Mouse (Mus musculus) embryonic fibroblast, embryonic 13.5 days (primary cell): ENCODE measurements around the gene Slc35b2. TPM values are rescaled to one million over a fixed set of nuclear protein-coding genes. Genes with fewer than 3 reads are reported as not detected.

Experiments used
- H3K27ac ChIP-seq: 2 replicates; pipeline ENCODE4 v1.5.1; 2012; ENCODE audit warnings: low read length, control low read depth, inconsistent platforms; ENCODE audit not compliant: insufficient read depth
- H3K4me1 ChIP-seq: 2 replicates; pipeline ENCODE4 v1.6.1; 2011; ENCODE audit warnings: low read length; ENCODE audit not compliant: control insufficient read depth, insufficient read depth
- H3K4me3 ChIP-seq: 2 replicates; pipeline ENCODE4 v1.5.1; 2011; ENCODE audit warnings: mild to moderate bottlenecking, control low read depth, low read length; ENCODE audit not compliant: insufficient read depth
- CTCF ChIP-seq: IDR thresholded peaks from 2 replicates; pipeline ENCODE4 v1.5.1; 2011; ENCODE audit warnings: mild to moderate bottlenecking, control low read depth, low read length, moderate library complexity, borderline replicate concordance; ENCODE audit not compliant: insufficient read depth
- POLR2A ChIP-seq: IDR thresholded peaks from 2 replicates; pipeline ENCODE4 v1.6.1; 2011; ENCODE audit warnings: low read depth, mild to moderate bottlenecking, control low read depth, low read length, moderate library complexity
- polyA plus RNA-seq: library from polyadenylated mRNA; stranded (reverse); fragments of >200 nt; gene quantifications from 2 replicates; pipeline ENCODE4 v1.2.4, GENCODE M21; 2011; ENCODE audit warnings: low read depth; ENCODE audit not compliant: missing spikeins, insufficient read length

Slc35b2 gene
- polyA plus RNA-seq, 1 experiment: 65.3 TPM

DNA sequence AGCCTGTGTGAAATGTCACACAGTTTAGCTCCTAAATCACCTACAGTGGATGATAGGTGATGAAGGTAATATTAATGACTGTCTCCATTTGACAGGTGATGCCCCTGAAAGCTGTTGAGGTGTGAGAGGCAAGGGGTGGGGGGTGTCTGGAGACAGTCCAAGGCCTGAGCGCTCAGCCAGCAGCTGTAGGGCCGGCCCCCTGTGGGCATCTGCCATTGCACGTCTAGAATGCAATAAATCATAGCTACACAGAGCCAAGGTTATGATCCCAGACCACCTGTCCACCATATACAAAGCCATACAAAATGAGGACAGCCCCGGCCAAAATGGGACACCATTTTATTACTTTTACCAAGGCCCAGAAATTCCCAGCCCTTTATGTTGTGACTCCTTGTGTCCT lies 38.7 kb upstream of the Slc35b2 start:
- no peak overlapping the region for H3K4me3 ChIP-seq
- H3K4me1 ChIP-seq: no peaks in the 10 kb centered on the region
- TF ChIP-seq CTCF (no peak), POLR2A (no peak)
- H3K27ac ChIP-seq: no peak overlapping the region

DNA sequence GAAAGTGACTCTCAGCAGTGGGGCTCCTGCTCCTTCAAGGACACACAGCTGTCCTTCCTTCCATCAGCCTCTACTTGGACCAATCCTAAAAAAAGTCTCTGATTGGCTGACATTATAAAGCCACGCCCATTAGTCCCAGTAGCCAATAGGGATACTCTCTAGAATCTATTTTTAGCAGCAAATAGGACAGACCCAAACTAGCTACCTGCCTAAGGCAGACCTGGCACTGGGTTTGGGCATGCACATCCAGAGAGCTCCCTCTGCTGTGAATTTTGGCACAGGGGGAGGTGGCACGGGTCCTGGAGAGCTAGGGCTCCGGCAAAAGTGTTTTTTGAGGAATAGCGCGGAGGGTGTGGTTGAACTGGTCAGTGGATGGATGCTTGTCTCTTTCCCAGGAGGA lies 37.1 kb upstream of the Slc35b2 start:
- no peak overlapping the region for H3K27ac ChIP-seq
- H3K4me3 ChIP-seq: no peak overlapping the region
- no peaks in the 10 kb centered on the region for H3K4me1 ChIP-seq
- TF ChIP-seq POLR2A (no peak), CTCF (no peak)

DNA sequence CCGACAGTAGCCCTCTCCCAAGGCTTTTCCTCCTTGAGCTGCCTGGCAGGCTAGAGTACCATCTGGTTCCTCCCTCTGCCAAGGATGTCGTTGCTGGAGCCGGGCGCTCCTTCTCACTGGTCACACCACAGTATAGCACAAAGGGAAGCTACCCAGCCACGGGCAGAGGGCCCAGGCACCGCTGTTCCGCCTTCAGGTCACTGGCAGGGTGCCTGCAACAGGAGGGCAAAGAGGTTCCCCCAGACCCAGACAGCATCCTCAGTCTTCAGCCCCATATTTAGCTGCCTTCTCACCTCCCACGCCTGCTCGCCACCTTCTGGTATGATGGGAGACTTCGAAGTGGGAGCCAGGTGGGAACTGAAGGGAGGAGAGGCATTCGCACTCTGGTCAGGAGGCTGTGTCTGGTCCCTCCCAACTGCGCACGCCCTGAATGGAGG lies 33.3 kb upstream of the Slc35b2 start:
- no peak overlapping the region for H3K4me3 ChIP-seq
- no peak overlapping the region for H3K27ac ChIP-seq
- no peaks in the 10 kb centered on the region for H3K4me1 ChIP-seq
- TF ChIP-seq POLR2A (no peak), CTCF (no peak)

DNA sequence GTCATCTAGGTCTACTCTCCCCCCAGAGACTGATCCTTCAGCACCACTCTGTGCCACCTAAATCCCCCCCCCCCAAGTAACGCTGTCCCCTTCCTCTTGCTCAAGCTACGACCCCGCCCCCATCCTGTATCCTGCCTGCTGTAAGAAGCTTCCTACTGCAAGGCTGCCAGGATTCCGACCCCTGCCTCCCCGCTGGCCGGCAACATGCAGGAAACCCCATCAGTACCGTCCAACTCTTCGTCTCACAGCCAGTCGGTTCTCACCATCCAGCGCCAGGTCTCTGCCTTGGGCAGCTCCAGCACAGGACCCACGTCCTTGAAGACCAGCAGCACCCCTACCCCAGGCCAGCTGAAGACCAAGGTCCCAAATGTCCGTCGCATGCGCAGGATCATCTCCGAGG lies 30.8 kb upstream of the Slc35b2 start:
- Histone ChIP-seq H3K27ac (no peak overlapping the region), H3K4me3 (no peak overlapping the region), H3K4me1 (no peaks in the 10 kb centered on the region)
- no peak for TF ChIP-seq CTCF
- no peak for TF ChIP-seq POLR2A

- TF ChIP-seq POLR2A (no peak), CTCF (no peak)
- Histone ChIP-seq H3K27ac (no peak overlapping the region), H3K4me3 (no peak overlapping the region)
Measured at GRCm38 (mm10) chr17:45536264-45536663, 27.4 kb upstream of the Slc35b2 start.

GRCm38 (mm10) chr17:45538394-45538793 lies 25.3 kb upstream of the Slc35b2 start:
- Histone ChIP-seq H3K4me3 (no peak overlapping the region), H3K27ac (no peak overlapping the region), H3K4me1 (no peaks in the 10 kb centered on the region)
- TF ChIP-seq CTCF: no peak
- no peak for TF ChIP-seq POLR2A

More at GRCm38 (mm10) chr17:45536264-45536663, 27.4 kb upstream of the Slc35b2 start:
- no peaks in the 10 kb centered on the region for H3K4me1 ChIP-seq

- TF ChIP-seq CTCF (no peak), POLR2A (no peak)
- H3K27ac ChIP-seq: no peak overlapping the region
- H3K4me3 ChIP-seq: no peak overlapping the region
- no peaks in the 10 kb centered on the region for H3K4me1 ChIP-seq
Measured at GRCm38 (mm10) chr17:45539664-45540063, 24.0 kb upstream of the Slc35b2 start.

DNA sequence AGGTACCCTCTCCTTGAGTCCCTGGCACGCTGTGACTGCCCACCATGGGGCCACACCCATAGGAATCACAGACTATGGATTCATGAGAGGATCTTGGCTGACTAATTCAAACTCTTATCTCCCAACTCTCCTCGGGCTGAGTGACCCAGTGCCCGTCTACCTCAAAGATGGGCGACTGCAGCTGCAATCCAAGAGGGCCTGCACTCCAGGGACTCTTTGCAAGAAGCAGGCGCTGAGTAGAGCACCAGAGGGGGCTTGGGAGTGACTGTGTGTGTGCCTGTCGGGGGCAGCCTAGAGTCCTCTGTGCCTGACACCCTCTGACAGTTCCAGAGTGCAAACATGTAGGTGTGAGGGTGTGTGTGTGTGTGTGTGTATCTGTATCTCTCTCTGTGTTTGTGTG lies 21.5 kb upstream of the Slc35b2 start:
- no peak for TF ChIP-seq CTCF
- no peak for TF ChIP-seq POLR2A
- Histone ChIP-seq H3K4me3 (no peak overlapping the region), H3K4me1 (no peaks in the 10 kb centered on the region), H3K27ac (no peak overlapping the region)

DNA sequence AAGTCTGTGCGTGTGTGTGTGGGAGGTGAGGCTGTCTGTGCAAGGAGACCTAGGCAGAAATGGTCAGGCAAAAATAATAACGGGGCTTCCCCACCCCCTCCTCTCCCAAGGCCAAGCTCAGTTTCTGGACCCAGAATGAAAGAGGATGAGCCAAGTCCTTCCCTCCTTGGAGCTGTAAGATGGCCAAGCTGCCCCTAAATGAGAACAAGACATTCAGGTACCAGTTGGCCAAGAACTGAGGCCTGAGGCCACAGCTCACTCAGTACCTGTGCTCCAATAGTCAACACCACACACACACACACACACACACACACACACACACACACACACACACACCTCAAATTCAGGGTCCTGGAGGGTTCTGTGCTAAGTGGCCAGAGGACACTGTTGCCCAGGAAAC lies 21.0 kb upstream of the Slc35b2 start:
- no peak overlapping the region for H3K27ac ChIP-seq
- H3K4me1 ChIP-seq: no peaks in the 10 kb centered on the region
- no peak overlapping the region for H3K4me3 ChIP-seq
- TF ChIP-seq POLR2A: no peak
- TF ChIP-seq CTCF: no peak

DNA sequence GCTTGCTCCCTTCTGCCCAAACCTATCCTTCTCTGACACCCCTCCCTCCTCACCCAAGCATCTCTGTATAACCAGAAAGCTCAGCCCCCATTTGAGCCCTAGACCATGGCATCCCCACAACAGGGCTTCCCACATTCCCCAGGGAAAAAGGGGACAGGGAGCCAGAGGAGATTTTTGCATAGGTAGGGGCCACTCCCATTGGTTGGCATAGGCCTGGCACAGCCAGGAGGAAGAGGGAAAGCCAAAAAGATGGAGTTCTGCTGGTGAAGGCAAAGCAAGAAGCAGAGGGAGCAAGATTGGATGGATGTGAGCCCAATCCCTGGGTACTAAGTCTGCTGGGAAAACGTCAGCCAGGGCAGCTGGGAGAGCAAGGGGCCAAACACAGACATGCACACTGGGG lies 20.6 kb upstream of the Slc35b2 start:
- H3K4me3 ChIP-seq: no peak overlapping the region
- TF ChIP-seq POLR2A (no peak), CTCF (no peak)
- no peak overlapping the region for H3K27ac ChIP-seq
- H3K4me1 ChIP-seq: no peaks in the 10 kb centered on the region
